Mouse (Mus musculus) heart, adult 18-20 months (tissue): ENCODE data around the gene Gzmm. TPM values are rescaled to one million over a fixed set of nuclear protein-coding genes. Genes with fewer than 3 reads are reported as not detected.

ENCODE experiments used
- DNase-seq, 2 experiments: peaks; one replicate each; pipeline ENCODE4 v3.0.0; 2021 to 2022; ENCODE audit warnings: mixed read lengths in 1 of 2
- total RNA-seq, 2 experiments: library from RNA; stranded (reverse); gene quantifications; 2 replicates each; pipeline ENCODE4 v1.2.3; 2021

Gene Gzmm
- total RNA-seq, 2 experiments from 2014 or later = 7.2 to 7.9 TPM

- DNase-seq = peak in 1 of 2 experiments; percentile 40
These were observed 37.3 kb downstream of the Gzmm start for GRCm38 (mm10) chr10:79726090-79726489.

GRCm38 (mm10) chr10:79728323-79729249 is 39.8 kb downstream of the Gzmm start:
- DNase-seq = no peak

GRCm38 (mm10) chr10:79729357-79729965 is 40.6 kb downstream of the Gzmm start:
- peak in 1 of 2 experiments; percentile 46 for DNase-seq

GRCm38 (mm10) chr10:79732500-79732899 is 43.7 kb downstream of the Gzmm start:
- peak in 1 of 2 experiments; percentile 51 for DNase-seq

DNA sequence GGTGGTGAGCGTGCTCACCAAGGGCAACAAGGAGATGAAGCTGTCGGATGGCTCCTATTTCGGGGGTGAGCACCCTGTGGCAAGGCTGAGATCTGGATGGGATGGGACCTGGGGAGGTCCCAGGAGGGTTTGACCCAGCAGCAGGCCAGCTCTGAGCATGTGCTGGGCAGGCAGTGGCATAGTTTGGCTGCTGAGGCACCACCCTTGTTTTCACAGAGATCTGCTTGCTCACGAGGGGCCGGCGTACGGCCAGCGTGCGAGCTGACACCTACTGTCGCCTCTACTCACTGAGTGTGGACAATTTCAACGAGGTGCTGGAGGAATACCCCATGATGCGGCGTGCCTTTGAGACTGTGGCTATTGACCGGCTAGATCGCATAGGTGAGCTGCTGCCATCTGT is 45.0 kb downstream of the Gzmm start:
- peak in 1 of 2 experiments; percentile 35 for DNase-seq

DNA sequence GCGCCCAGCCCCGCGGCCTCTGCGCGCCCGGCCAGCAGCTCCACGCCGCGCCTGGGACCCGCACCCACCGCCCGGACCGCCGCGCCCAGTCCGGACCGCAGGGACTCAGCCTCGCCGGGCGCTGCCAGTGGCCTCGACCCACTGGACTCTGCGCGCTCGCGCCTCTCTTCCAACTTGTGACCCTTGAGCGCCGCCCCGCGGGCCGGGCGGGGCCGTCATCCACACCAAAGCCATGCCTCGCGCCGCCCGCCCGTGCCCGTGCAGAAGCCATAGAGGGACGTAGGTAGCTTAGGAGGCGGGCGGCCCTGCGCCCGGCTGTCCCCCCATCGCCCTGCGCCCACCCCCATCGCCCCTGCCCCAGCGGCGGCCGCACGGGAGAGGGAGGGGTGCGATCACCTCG is 46.5 kb downstream of the Gzmm start:
- DNase-seq = no peak

DNA sequence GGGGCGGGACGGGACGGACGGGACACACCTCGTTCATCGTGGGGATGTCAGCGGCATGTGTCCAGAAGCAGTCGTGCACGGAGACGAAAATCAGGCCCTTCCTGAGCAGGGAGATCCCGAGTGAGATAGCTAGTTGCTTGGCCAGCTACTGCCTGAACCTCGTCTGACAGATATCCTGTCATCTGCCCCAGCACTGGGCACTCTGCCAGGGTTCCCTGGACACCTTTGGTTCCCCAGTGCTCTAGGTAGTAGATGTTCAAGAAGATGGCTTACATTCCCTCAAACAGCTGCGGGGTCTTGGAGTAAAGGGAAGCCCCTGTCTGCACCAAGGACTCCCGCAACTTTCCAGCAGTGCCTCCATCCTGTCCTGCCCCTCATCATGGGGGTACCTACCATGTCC is 47.9 kb downstream of the Gzmm start:
- no peak for DNase-seq

GRCm38 (mm10) chr10:79738259-79738658 is 49.4 kb downstream of the Gzmm start:
- no peak for DNase-seq

GRCm38 (mm10) chr10:79739234-79739633 is 50.4 kb downstream of the Gzmm start:
- no peak for DNase-seq

DNA sequence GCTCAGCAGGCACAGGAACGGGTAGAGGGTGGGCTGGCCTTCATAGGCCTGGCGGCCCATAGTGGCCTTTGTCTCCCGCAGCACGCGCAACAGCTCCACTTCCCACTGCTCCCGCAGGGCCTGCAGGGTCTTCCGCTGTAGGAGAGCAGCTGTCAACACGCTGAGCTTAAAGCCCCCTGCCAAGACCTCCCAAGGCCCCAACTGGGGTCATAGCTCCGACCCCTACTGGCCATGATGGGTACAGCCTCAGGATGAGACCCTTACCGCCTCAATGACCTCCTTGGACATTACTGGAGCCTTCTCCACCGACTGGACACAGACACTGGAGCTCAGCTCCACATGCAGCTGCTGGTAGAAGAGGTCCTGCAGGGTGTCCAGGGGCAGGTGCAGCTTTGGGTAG is 52.0 kb downstream of the Gzmm start:
- no peak for DNase-seq

GRCm38 (mm10) chr10:79743161-79743560 is 54.3 kb downstream of the Gzmm start:
- DNase-seq = no peak

DNA sequence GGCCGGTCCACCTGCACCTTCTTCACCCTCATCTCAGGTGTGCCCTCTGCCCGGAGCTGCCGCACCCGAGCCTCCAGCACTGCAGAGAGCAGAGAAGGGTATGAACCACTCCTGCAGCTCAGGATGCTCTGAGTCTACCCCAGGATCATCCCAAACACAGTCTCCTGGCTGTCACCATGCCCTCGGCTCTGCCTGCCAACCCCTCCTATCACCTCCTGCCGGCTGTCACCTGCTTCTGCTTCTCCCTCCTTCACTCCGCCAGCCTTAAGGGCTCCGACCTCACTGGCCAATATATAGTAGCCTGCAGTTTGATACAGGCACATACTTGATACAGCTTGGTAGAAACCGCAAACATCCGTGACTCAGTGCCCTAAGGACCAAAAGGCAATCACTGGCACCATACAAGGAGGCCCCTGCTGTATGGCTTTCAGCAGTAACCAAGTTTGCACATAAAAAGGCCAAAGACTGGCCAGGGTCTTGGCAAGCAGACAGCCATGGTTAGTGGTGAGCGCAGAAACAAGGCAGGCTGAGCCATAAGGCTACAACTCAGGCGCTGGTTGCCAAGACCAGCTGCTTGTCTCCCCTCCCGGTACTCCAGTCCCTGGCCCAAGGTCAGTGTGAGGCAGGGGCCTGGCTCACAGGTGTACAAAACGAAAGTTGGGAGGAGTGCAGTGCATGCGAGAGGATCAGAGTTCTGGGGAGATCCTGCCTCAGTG is 55.0 kb downstream of the Gzmm start:
- DNase-seq = no peak

Other genes with a start within 250 kb of the Gzmm start
- not detected for gene Vmn2r83, start 220.3 kb upstream of the Gzmm start, total RNA-seq
- gene Plpp2, start 155.2 kb upstream of the Gzmm start, total RNA-seq = 1 to 10 TPM; 4.1 to 4.8 TPM
- gene Mier2, start 133.8 kb upstream of the Gzmm start, total RNA-seq = 10 to 100 TPM; 14.4 to 19.0 TPM
- not detected for gene Theg, start 101.7 kb upstream of the Gzmm start, total RNA-seq
- under 1 TPM in 1 of 2 experiments, not detected in 1; 0.10 TPM for gene C2cd4c, start 75.0 kb upstream of the Gzmm start, total RNA-seq
- 1 to 10 TPM; 1.3 to 1.5 TPM for gene Shc2, start 51.1 kb upstream of the Gzmm start, total RNA-seq
- gene Odf3l2, start 43.3 kb upstream of the Gzmm start, total RNA-seq = not detected
- gene Madcam1, start 24.5 kb upstream of the Gzmm start, total RNA-seq = under 1 TPM in 1 of 2 experiments, not detected in 1; 0.21 TPM
- gene Tpgs1, start 19.7 kb upstream of the Gzmm start, total RNA-seq = 10 to 100 TPM; 15.5 to 18.0 TPM
- 100 to 1,000 TPM; 213 to 227 TPM for gene Cdc34, start 6.8 kb upstream of the Gzmm start, total RNA-seq
- 1,000 to 10,000 TPM; 1,459 to 1,479 TPM for gene Bsg, start 15.5 kb downstream of the Gzmm start, total RNA-seq
- 10 to 100 TPM; 14.8 to 15.1 TPM for gene Hcn2, start 27.6 kb downstream of the Gzmm start, total RNA-seq
- gene Polrmt, start 57.6 kb downstream of the Gzmm start, total RNA-seq = 10 to 100 TPM; 46.3 to 49.5 TPM
- gene Fgf22, start 66.1 kb downstream of the Gzmm start, total RNA-seq = not detected
- gene Rnf126, start 77.9 kb downstream of the Gzmm start, total RNA-seq = 10 to 100 TPM; 22.0 to 23.1 TPM
- gene Fstl3, start 88.3 kb downstream of the Gzmm start, total RNA-seq = 1 to 10 TPM; 3.5 to 4.5 TPM
- gene Prss57, start 101.9 kb downstream of the Gzmm start, total RNA-seq = not detected
- gene Palm, start 104.6 kb downstream of the Gzmm start, total RNA-seq = 10 to 100 TPM; 44.3 to 45.7 TPM
- under 1 TPM; 0.42 to 0.67 TPM for gene Misp, start 132.0 kb downstream of the Gzmm start, total RNA-seq
- gene Ptbp1, start 165.4 kb downstream of the Gzmm start, total RNA-seq = 10 to 100 TPM; 35.8 to 39.9 TPM
- not detected for gene Prtn3, start 185.5 kb downstream of the Gzmm start, total RNA-seq
- under 1 TPM; 0.12 to 0.18 TPM for gene Plppr3, start 185.6 kb downstream of the Gzmm start, total RNA-seq
- not detected for gene Elane, start 197.2 kb downstream of the Gzmm start, total RNA-seq
- 100 to 1,000 TPM in 1 of 2 experiments, 10 to 100 TPM in 1; 49.7 to 435 TPM for gene Cfd, start 201.8 kb downstream of the Gzmm start, total RNA-seq
- gene Med16, start 219.9 kb downstream of the Gzmm start, total RNA-seq = 10 to 100 TPM; 50.4 to 56.7 TPM
- gene Gm26602, start 221.8 kb downstream of the Gzmm start, total RNA-seq = not detected
- under 1 TPM; 0.17 to 0.46 TPM for gene Kiss1r, start 228.0 kb downstream of the Gzmm start, total RNA-seq
- 10 to 100 TPM; 75.3 to 78.2 TPM for gene R3hdm4, start 232.2 kb downstream of the Gzmm start, total RNA-seq
- gene Arid3a, start 238.0 kb downstream of the Gzmm start, total RNA-seq = 1 to 10 TPM; 1.0 to 1.1 TPM